Mouse (Mus musculus): ENCODE results near the gene Ctnnd1.

Gene Ctnnd1

DNA sequence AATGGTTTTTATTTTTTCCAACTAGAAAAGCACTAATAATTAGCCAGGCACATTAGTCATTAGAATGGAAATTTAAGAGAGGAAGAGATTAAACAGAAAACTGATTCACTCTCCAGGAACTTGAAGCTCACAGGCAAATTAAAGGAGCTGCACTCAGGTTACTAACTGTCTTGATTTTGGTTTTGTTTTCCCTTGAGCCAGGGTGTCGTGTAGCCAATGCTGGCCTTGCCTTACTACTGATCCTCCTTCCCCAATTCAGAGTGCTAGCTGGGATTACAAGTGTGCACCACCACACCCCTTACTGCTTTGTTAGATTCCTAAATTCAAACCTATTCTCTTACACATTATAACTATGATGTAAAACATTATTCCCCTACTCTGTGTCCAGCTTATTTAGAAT, 42.7 kb downstream of the Ctnnd1 start:
- no peak for DNase-seq (ENCODE audit: low spot score)

- no peak for DNase-seq (ENCODE audit: low spot score)
Observed at GRCm38 (mm10) chr2:84600977-84601376, 49.6 kb downstream of the Ctnnd1 start.

GRCm38 (mm10) chr2:84599270-84599888, 51.2 kb downstream of the Ctnnd1 start:
- no peak for DNase-seq (ENCODE audit: low spot score)

DNA sequence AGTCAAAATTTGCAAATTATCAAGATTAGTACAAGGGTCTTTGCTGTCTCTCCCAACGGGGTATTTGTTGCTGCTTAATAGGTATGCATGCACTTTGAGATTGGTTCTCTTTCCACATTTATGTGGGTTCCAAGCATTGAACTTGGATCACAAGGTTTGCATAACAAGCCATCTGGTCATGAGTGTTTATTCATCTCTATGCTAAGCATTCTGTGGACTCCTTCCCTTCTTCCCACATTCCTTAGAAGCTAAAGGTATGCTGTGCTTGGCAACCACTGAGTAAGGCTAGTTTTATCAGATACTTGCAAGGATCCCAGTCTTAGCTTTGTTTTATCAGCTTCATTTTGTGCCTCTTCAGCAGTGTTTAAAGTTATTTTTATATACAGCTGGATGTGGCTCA, 53.4 kb downstream of the Ctnnd1 start:
- DNase-seq (ENCODE audit: low spot score), result no peak

- DNase-seq (ENCODE audit: low spot score), result no peak
Observed at GRCm38 (mm10) chr2:84592801-84593200, 57.8 kb downstream of the Ctnnd1 start.

DNA sequence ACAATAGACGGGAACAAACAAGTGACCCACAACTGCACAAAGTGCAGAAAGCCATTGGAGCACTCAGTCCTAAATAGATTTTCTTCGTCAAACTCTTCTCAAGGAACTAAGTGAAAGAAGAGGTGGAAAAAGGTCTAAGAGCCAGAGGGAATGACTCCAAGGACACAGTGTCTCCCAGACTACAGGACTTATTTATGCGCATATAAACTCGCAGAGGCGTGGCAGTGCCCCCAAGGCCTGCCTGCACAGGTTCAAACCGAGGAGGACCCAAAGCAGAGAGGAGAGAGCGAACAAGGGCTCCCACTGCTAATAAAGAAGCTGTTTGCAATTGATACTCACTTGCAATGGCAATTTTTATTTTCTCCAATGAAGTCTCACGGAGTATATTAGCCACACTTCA, 64.9 kb downstream of the Ctnnd1 start:
- no peak for DNase-seq (ENCODE audit: low spot score)

DNA sequence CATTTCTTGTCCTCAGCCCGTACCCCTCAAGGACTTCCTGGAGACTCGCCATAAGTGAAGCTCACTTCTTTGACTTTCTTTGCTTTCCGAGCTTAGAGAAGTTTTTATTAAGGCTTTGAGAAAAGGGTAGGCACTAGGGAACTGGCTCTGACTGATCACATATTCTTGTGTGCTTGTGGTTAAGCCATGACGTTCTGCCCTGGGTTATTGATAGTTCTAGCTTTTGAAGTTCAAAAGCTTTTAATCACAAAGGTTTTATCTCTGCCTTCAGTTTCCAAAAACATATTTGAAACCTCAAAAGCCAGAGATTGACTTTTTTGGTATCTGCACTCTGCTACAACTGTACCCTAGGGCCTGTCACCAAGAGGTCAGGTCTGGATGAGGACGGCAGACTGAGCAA, 68.3 kb downstream of the Ctnnd1 start:
- DNase-seq (ENCODE audit: low spot score), result no peak

DNA sequence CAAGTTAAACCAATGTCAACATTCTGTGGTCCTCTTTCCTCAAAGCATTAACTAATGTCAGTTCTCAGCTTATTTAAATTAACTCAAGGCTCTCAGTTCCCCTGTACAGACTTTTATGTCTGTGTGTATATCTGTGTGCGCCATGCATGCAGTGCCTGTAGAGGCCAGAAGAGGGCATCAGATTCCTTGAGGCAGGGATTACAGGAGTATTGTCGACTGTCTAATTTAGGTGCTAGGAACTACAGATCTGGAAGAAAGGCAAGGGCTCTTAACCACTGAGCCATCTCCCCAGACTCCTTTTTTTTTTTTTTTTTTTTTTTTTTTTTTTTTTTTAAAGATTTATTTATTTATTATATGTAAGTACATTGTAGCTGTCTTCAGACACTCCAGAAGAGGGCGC, 69.4 kb downstream of the Ctnnd1 start:
- no peak for DNase-seq (ENCODE audit: low spot score)

DNA sequence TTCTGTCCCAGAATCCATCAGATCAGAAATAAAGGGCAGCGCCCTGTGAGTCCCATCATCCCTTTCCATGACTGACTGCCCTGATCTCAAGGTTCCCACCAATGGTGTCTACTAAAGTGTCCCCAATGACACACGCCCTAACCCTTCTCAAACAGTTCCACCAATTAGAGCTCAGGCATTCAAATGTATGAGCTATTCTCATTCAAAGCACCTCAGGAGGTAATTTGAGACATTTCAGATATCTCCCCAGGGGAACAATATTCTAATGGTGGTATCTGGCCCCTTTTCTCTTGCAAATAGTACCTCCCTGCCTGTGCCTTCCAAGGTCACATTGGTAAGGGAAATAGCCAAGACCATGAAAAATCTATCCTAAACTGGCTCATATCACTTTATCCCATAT, 71.3 kb downstream of the Ctnnd1 start:
- DNase-seq (ENCODE audit: low spot score), result no peak

- DNase-seq (ENCODE audit: low spot score), result no peak
Observed at GRCm38 (mm10) chr2:84574130-84574529, 76.4 kb downstream of the Ctnnd1 start.

DNA sequence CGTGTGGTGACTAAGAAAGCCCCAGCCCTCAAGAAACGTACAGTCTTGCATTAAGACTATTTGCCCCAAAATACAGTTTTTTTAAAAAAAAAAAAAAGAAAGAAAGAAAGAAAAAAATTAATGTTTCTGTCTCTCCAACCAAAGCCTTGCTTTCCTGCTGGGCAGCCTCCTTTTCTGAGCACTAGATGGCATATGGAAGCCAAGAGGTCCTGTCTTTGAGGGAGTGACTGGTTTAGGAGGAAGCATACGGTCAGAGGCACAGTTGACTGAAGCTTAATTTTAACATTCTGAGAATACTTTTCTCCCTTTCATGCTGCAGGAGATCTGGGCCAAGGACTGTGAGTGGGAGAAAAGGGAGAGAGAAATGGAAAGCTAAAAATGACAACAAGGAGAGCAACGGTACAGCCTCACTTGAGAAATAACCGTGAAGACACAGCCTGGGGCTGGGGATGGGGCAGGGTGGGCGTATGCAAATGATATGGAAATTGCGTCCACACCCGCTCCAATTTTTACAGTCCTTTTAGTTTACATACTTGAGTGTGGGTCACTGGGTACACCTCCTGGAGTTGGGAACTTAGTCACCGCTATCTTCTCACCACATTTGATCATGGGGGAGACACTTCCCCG, 93.6 kb downstream of the Ctnnd1 start:
- no peak for DNase-seq (ENCODE audit: low spot score)

DNA sequence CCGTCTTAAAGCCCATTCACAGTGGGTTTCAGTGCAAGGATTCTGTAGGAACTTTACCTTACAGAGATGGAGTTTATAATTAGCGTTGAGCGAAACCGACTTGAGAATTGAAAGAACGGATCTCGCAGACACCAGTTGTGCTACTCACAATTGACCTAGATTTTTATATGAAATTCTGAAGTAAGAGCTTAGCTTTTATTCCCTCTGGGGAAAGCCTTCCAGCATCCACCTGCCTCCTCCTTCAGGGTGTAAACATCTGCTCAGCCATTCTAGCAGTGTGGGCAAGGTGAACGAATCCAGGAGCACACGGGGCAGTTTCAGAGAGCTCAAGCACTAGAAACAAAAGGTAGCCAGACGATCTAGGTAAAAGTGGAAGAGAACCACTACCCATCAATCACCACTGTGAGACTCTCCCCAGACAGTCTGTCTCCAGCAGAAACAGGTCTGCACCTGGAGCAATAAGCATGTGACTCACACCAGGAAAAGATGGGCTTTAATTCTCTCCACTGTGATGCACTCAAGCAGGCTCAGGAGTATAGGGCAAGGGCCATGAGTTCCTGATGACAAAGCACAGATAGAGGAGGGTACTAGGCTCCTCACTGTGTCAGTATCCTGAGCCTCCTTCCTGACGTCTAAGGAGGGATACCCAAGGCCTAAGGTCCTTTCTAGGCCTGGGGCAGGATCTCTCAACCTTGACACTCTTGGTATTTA, 99.0 kb downstream of the Ctnnd1 start:
- no peak for DNase-seq (ENCODE audit: low spot score)

All from urinary bladder, postnatal 25 days (tissue).